Mouse (Mus musculus): ENCODE data around the gene Rab33a.
A peak's percentile ranks its signal among the peaks of the same experiment; 100 is the strongest.

Rab33a gene

GRCm38 (mm10) chrX:48518808-48519548 is at the start of gene Rab33a:
Gene Rab33a, plus strand, starts transcription at chrX:48519285.
- DNase-seq (ENCODE audit: inconsistent age in 2 of 2, low spot score in 1 of 2) = peak; percentile 20 to 71

- DNase-seq (ENCODE audit: inconsistent age in 2 of 2, low spot score in 1 of 2) = no peak
Observed at GRCm38 (mm10) chrX:48481095-48481494, 38.0 kb upstream of the Rab33a start.

- DNase-seq (ENCODE audit: inconsistent age in 2 of 2, low spot score in 1 of 2) = no peak
Observed at GRCm38 (mm10) chrX:48481687-48482086, 37.4 kb upstream of the Rab33a start.

GRCm38 (mm10) chrX:48493763-48494162 is 25.3 kb upstream of the Rab33a start:
- no peak for DNase-seq (ENCODE audit: inconsistent age in 2 of 2, low spot score in 1 of 2)

GRCm38 (mm10) chrX:48513166-48513807 is 5.8 kb upstream of the Rab33a start, which contains the start of gene Aifm1:
Gene Aifm1, minus strand, starts transcription at chrX:48513563.
- peak; percentile 95 to 96 for DNase-seq (ENCODE audit: inconsistent age in 2 of 2, low spot score in 1 of 2)

GRCm38 (mm10) chrX:48513824-48514223 is 5.3 kb upstream of the Rab33a start:
- DNase-seq (ENCODE audit: inconsistent age in 2 of 2, low spot score in 1 of 2) = no peak

GRCm38 (mm10) chrX:48518211-48518807 is 776 bp upstream of the Rab33a start:
- peak; percentile 24 to 69 for DNase-seq (ENCODE audit: inconsistent age in 2 of 2, low spot score in 1 of 2)

GRCm38 (mm10) chrX:48519549-48520085 is 532 bp downstream of the Rab33a start:
- peak; percentile 13 to 70 for DNase-seq (ENCODE audit: inconsistent age in 2 of 2, low spot score in 1 of 2)

GRCm38 (mm10) chrX:48521651-48522050 is 2.6 kb downstream of the Rab33a start:
- DNase-seq (ENCODE audit: inconsistent age in 2 of 2, low spot score in 1 of 2) = peak; percentile 43 to 81

- DNase-seq (ENCODE audit: inconsistent age in 2 of 2, low spot score in 1 of 2) = peak in 1 of 2 experiments; percentile 26
Observed at GRCm38 (mm10) chrX:48523512-48523911, 4.4 kb downstream of the Rab33a start.

GRCm38 (mm10) chrX:48525332-48525731 is 6.2 kb downstream of the Rab33a start:
- DNase-seq (ENCODE audit: inconsistent age in 2 of 2, low spot score in 1 of 2) = peak in 1 of 2 experiments; percentile 24

GRCm38 (mm10) chrX:48525866-48526265 is 6.8 kb downstream of the Rab33a start:
- DNase-seq (ENCODE audit: inconsistent age in 2 of 2, low spot score in 1 of 2) = peak in 1 of 2 experiments; percentile 23

- peak in 1 of 2 experiments; percentile 32 for DNase-seq (ENCODE audit: inconsistent age in 2 of 2, low spot score in 1 of 2)
Observed at GRCm38 (mm10) chrX:48526435-48526834, 7.3 kb downstream of the Rab33a start.

GRCm38 (mm10) chrX:48532175-48532574 is 13.1 kb downstream of the Rab33a start:
- peak; percentile 75 to 93 for DNase-seq (ENCODE audit: inconsistent age in 2 of 2, low spot score in 1 of 2)

Measured in adrenal gland, adult (tissue).